Mouse (Mus musculus): ENCODE measurements around the gene Gsg1.

Gsg1 gene

GRCm38 (mm10) chr6:135260435-135260834 is 6.3 kb upstream of the Gsg1 start:
- no peak for DNase-seq

GRCm38 (mm10) chr6:135252728-135253077 is 1.4 kb downstream of the Gsg1 start:
- DNase-seq: peak; percentile 88 to 93

- peak in 1 of 2 experiments; percentile 29 for DNase-seq
Measured at GRCm38 (mm10) chr6:135251849-135252727, 2.1 kb downstream of the Gsg1 start.

- no peak for DNase-seq
Measured at GRCm38 (mm10) chr6:135250926-135251699, 3.0 kb downstream of the Gsg1 start.

- DNase-seq: peak; percentile 81 to 82
Measured at GRCm38 (mm10) chr6:135249846-135250531, 4.2 kb downstream of the Gsg1 start.

GRCm38 (mm10) chr6:135247861-135248260 is 6.3 kb downstream of the Gsg1 start:
- no peak for DNase-seq

- no peak for DNase-seq
Measured at GRCm38 (mm10) chr6:135245586-135245985, 8.6 kb downstream of the Gsg1 start.

GRCm38 (mm10) chr6:135240361-135240760 is 13.8 kb downstream of the Gsg1 start:
- DNase-seq: no peak

GRCm38 (mm10) chr6:135238211-135238610 is 15.9 kb downstream of the Gsg1 start:
- no peak for DNase-seq

GRCm38 (mm10) chr6:135237326-135237725 is 16.8 kb downstream of the Gsg1 start:
- DNase-seq: no peak

GRCm38 (mm10) chr6:135236576-135236975 is 17.6 kb downstream of the Gsg1 start:
- no peak for DNase-seq

GRCm38 (mm10) chr6:135235742-135236141 is 18.4 kb downstream of the Gsg1 start:
- no peak for DNase-seq

GRCm38 (mm10) chr6:135232443-135233182 is 21.5 kb downstream of the Gsg1 start:
- no peak for DNase-seq

GRCm38 (mm10) chr6:135230586-135230985 is 23.6 kb downstream of the Gsg1 start:
- DNase-seq: no peak

GRCm38 (mm10) chr6:135228465-135228941 is 25.6 kb downstream of the Gsg1 start:
- DNase-seq: peak; percentile 33 to 60

- DNase-seq: no peak
Measured at GRCm38 (mm10) chr6:135223786-135224416, 30.2 kb downstream of the Gsg1 start.

- peak in 1 of 2 experiments; percentile 32 for DNase-seq
Measured at GRCm38 (mm10) chr6:135219916-135220315, 34.2 kb downstream of the Gsg1 start.

- no peak for DNase-seq
Measured at GRCm38 (mm10) chr6:135218330-135218729, 35.8 kb downstream of the Gsg1 start.

GRCm38 (mm10) chr6:135212666-135213065 is 41.5 kb downstream of the Gsg1 start:
- no peak for DNase-seq

GRCm38 (mm10) chr6:135211169-135211568 is 43.0 kb downstream of the Gsg1 start:
- no peak for DNase-seq

GRCm38 (mm10) chr6:135206909-135207308 is 47.2 kb downstream of the Gsg1 start:
- no peak for DNase-seq

- DNase-seq: no peak
Measured at GRCm38 (mm10) chr6:135205802-135206201, 48.3 kb downstream of the Gsg1 start.
